Mouse (Mus musculus): Measurements from ENCODE around the gene Gm34653. TPM values are rescaled to one million over a fixed set of nuclear protein-coding genes. Genes with fewer than 3 reads are reported as not detected.
"Not testable (repeated sequence)": the region's sequence is repeated elsewhere in the genome, so short reads cannot be mapped to it uniquely, and the experiment has no call there.

Gm34653 gene
- polyA plus RNA-seq, 1 experiment from 2014 or later, result not detected

DNA sequence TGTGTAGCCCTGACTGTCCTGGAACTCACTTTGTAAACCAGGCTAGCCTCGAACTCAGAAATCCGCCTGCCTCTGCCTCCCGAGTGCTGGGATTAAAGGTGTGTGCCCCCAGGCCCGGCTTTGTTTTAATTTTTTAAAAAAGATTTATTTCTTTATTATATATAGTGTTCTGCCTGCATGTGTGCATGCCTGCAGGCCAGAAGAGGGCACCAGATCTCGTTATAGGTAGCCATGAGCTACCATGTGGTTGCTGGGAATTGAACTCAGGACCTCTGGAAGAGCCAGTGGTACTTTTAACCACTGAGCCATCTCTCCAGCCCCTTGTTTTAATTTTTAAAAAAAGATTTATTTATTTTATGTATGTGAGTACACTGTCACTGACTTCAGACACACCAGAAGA is 7.3 kb downstream of the Gm34653 start:
- H3K4me3 ChIP-seq (ENCODE audit: control insufficient read depth in 1 of 2, insufficient read depth in 1 of 2, low read depth in 1 of 2, low read length in 2 of 2); H3K9me3 ChIP-seq (ENCODE audit: control insufficient read depth, low read length); H3K4me1 ChIP-seq (ENCODE audit: control insufficient read depth in 2 of 2, insufficient read depth in 2 of 2, low read length in 2 of 2); H3K27ac ChIP-seq (replicated peaks in 1 of 2; ENCODE audit: control insufficient read depth in 1 of 2, insufficient read depth in 1 of 2, low read depth in 2 of 2, low read length in 2 of 2); ATAC-seq (ENCODE audit: insufficient number of reproducible peaks, insufficient read depth, low FRiP score, low read depth); H3K36me3 ChIP-seq (ENCODE audit: control insufficient read depth, insufficient read depth, low read length); H3K27me3 ChIP-seq (ENCODE audit: control insufficient read depth, insufficient read depth, low read length); H3K9ac ChIP-seq (ENCODE audit: low read length); H3K4me2 ChIP-seq (ENCODE audit: low read length): not testable (repeated sequence)
- 73% methylated on average over 5 of the region's 5 CpGs for WGBS

DNA sequence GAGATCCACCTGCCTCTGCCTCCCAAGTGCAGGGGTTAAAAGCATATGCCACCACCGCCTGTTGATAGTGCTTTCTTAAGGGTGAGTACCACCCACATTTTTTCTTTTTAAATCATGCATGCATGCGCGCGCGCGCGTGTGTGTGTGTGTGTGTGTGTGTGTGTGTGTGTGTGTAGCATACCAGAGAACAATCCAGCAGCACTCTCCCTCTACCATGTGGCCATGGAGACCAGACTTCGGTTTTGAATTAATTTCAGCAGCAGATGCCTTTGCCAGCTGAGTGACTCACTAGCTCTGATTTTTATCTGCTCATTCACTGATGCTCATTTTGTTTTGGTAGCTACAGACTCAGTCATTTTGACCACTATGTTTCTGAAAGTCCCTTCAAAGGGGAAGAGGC is 8.9 kb downstream of the Gm34653 start:
- ATAC-seq (ENCODE audit: insufficient number of reproducible peaks, insufficient read depth, low FRiP score, low read depth), result no peak
- H3K27me3 ChIP-seq (ENCODE audit: control insufficient read depth, insufficient read depth, low read length), result no peaks in the 10 kb centered on the region
- WGBS, result 91% methylated on average over 8 of the region's 8 CpGs

DNA sequence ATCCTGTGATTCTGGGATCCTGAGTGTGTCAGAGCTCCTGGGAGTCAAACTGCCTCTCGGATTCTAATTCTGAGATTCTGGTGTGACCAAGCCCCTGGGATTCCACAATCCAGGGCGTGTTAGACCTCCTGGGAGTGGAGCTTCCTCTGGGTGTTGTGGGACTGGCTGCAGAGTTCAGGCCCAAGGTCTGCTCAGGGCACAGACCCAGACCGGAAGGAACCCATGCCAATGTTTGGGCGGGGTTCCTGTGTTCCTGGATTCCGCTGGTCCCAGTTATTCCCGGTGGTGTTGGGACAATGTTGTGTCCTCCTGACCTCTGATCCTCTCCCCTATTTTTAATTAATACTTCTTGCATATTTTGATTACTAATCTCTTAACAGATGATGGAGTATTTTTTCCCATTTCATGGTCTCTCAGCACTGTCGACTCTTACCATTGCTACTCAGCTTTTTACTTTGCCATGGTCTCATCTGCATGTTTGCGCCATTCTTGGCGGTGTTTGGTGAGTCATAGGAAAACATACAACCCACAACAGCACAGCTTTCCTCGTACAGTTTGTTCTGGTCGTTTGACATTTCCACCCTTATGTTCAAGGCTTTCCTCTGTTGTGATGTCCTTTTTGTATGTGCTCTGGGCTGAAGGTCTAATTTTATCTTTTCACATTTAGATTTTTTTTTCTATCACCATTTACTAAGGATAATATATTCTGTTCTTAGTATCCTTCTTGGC is 10.6 kb downstream of the Gm34653 start:
- Histone ChIP-seq H3K36me3 (ENCODE audit: control insufficient read depth, insufficient read depth, low read length) (no peaks in the 10 kb centered on the region), H3K27ac (replicated peaks in 1 of 2; ENCODE audit: control insufficient read depth in 1 of 2, insufficient read depth in 1 of 2, low read depth in 2 of 2, low read length in 2 of 2) (no peak overlapping the region), H3K27me3 (ENCODE audit: control insufficient read depth, insufficient read depth, low read length) (no peaks in the 10 kb centered on the region), H3K9ac (ENCODE audit: low read length) (no peak overlapping the region), H3K4me1 (ENCODE audit: control insufficient read depth in 2 of 2, insufficient read depth in 2 of 2, low read length in 2 of 2) (no peaks in the 10 kb centered on the region), H3K9me3 (ENCODE audit: control insufficient read depth, low read length) (no peaks in the 10 kb centered on the region), H3K4me2 (ENCODE audit: low read length) (no peak overlapping the region), H3K4me3 (ENCODE audit: control insufficient read depth in 1 of 2, insufficient read depth in 1 of 2, low read depth in 1 of 2, low read length in 2 of 2) (no peak overlapping the region)
- 77% methylated on average over 11 of the region's 11 CpGs for WGBS
- ATAC-seq (ENCODE audit: insufficient number of reproducible peaks, insufficient read depth, low FRiP score, low read depth), result no peak

More for the DNA sequence above, 8.9 kb downstream of the Gm34653 start:
- H3K4me1 ChIP-seq (ENCODE audit: control insufficient read depth in 2 of 2, insufficient read depth in 2 of 2, low read length in 2 of 2), result no peaks in the 10 kb centered on the region
- no peak overlapping the region for H3K4me2 ChIP-seq (ENCODE audit: low read length)
- no peak overlapping the region for H3K27ac ChIP-seq (replicated peaks in 1 of 2; ENCODE audit: control insufficient read depth in 1 of 2, insufficient read depth in 1 of 2, low read depth in 2 of 2, low read length in 2 of 2)
- no peak overlapping the region for H3K4me3 ChIP-seq (ENCODE audit: control insufficient read depth in 1 of 2, insufficient read depth in 1 of 2, low read depth in 1 of 2, low read length in 2 of 2)
- no peaks in the 10 kb centered on the region for H3K36me3 ChIP-seq (ENCODE audit: control insufficient read depth, insufficient read depth, low read length)
- H3K9me3 ChIP-seq (ENCODE audit: control insufficient read depth, low read length), result no peaks in the 10 kb centered on the region
- H3K9ac ChIP-seq (ENCODE audit: low read length), result no peak overlapping the region

DNA sequence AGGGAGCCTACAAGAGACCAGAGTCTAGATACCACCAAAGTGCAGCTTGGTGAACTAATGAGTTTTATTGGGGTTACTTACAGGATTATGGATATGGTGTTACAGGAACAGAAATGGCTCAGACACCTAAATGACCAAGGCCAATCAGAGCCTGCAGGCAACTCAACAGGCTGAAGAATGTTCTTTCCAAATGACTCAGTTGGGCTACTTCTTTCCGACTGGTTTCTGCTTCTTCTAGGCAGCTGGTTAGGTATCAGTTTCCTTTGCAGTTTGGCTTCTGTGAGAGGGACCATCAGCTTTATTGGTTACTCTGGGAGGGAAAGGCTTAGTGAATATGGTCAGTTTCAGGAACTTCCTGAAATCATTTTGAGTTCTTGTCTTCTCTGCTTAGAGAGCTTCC is 14.9 kb downstream of the Gm34653 start:
- no peak overlapping the region for H3K9ac ChIP-seq (ENCODE audit: low read length)
- 89% methylated on average over 1 of the region's 1 CpGs for WGBS
- ATAC-seq (ENCODE audit: insufficient number of reproducible peaks, insufficient read depth, low FRiP score, low read depth), result no peak
- no peak overlapping the region for H3K4me2 ChIP-seq (ENCODE audit: low read length)
- no peaks in the 10 kb centered on the region for H3K9me3 ChIP-seq (ENCODE audit: control insufficient read depth, low read length)
- no peaks in the 10 kb centered on the region for H3K4me1 ChIP-seq (ENCODE audit: control insufficient read depth in 2 of 2, insufficient read depth in 2 of 2, low read length in 2 of 2)
- no peaks in the 10 kb centered on the region for H3K27me3 ChIP-seq (ENCODE audit: control insufficient read depth, insufficient read depth, low read length)
- peaks cover 27% of the 10 kb centered on the region for H3K36me3 ChIP-seq (ENCODE audit: control insufficient read depth, insufficient read depth, low read length)
- H3K4me3 ChIP-seq (ENCODE audit: control insufficient read depth in 1 of 2, insufficient read depth in 1 of 2, low read depth in 1 of 2, low read length in 2 of 2), result no peak overlapping the region
- H3K27ac ChIP-seq (replicated peaks in 1 of 2; ENCODE audit: control insufficient read depth in 1 of 2, insufficient read depth in 1 of 2, low read depth in 2 of 2, low read length in 2 of 2), result no peak overlapping the region

DNA sequence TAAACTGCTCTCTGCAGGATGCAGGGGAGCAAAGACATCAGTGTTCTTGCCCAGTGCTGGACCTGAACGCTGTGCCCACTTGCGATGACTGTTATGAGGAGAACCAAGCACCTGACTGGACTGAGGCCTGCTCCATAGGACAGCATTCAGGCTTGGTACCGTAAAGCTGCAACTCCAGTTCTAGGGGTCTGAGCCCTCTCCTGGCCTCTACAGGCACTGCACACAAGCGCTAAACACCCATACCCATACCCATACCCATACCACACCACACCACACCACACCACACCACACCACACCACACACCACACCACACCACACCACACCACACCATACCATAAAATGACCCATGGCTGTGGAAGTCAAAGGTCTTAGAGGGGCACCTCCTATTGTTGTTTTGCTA is 22.5 kb downstream of the Gm34653 start:
- 87% methylated on average over 4 of the region's 4 CpGs for WGBS
- Histone ChIP-seq H3K4me1 (ENCODE audit: control insufficient read depth in 2 of 2, insufficient read depth in 2 of 2, low read length in 2 of 2) (no peaks in the 10 kb centered on the region), H3K27ac (replicated peaks in 1 of 2; ENCODE audit: control insufficient read depth in 1 of 2, insufficient read depth in 1 of 2, low read depth in 2 of 2, low read length in 2 of 2) (no peak overlapping the region), H3K9me3 (ENCODE audit: control insufficient read depth, low read length) (no peaks in the 10 kb centered on the region), H3K4me3 (ENCODE audit: control insufficient read depth in 1 of 2, insufficient read depth in 1 of 2, low read depth in 1 of 2, low read length in 2 of 2) (no peak overlapping the region), H3K36me3 (ENCODE audit: control insufficient read depth, insufficient read depth, low read length) (peaks cover 99% of the 10 kb centered on the region), H3K4me2 (ENCODE audit: low read length) (no peak overlapping the region), H3K9ac (ENCODE audit: low read length) (no peak overlapping the region), H3K27me3 (ENCODE audit: control insufficient read depth, insufficient read depth, low read length) (no peaks in the 10 kb centered on the region)
- ATAC-seq (ENCODE audit: insufficient number of reproducible peaks, insufficient read depth, low FRiP score, low read depth), result no peak

DNA sequence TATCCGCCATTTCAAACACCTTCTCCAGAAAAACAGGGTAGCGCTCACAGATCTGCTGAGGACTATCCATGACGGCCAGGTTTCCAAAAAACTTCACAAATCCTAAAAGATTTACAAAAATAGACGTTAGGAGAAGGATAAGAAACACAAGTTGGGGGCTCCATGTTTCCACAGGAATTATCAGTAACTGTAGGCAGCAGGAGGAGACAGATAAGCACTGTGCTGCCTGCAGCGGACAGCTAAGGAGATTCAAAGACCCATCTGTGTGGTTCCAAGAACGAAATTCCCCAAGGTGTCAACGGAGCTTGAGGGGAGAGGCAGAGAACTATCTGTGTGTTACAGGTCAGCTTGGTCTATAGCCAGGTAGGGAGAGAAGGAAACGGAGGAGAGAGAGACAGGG is 24.9 kb downstream of the Gm34653 start:
- H3K4me1 ChIP-seq (ENCODE audit: control insufficient read depth in 2 of 2, insufficient read depth in 2 of 2, low read length in 2 of 2), result no peaks in the 10 kb centered on the region
- ATAC-seq (ENCODE audit: insufficient number of reproducible peaks, insufficient read depth, low FRiP score, low read depth), result no peak
- H3K4me3 ChIP-seq (ENCODE audit: control insufficient read depth in 1 of 2, insufficient read depth in 1 of 2, low read depth in 1 of 2, low read length in 2 of 2), result no peak overlapping the region
- no peak overlapping the region for H3K27ac ChIP-seq (replicated peaks in 1 of 2; ENCODE audit: control insufficient read depth in 1 of 2, insufficient read depth in 1 of 2, low read depth in 2 of 2, low read length in 2 of 2)
- no peaks in the 10 kb centered on the region for H3K9me3 ChIP-seq (ENCODE audit: control insufficient read depth, low read length)
- 78% methylated on average over 8 of the region's 8 CpGs for WGBS
- H3K9ac ChIP-seq (ENCODE audit: low read length), result no peak overlapping the region
- peaks cover 91% of the 10 kb centered on the region for H3K36me3 ChIP-seq (ENCODE audit: control insufficient read depth, insufficient read depth, low read length)
- no peaks in the 10 kb centered on the region for H3K27me3 ChIP-seq (ENCODE audit: control insufficient read depth, insufficient read depth, low read length)
- H3K4me2 ChIP-seq (ENCODE audit: low read length), result no peak overlapping the region

DNA sequence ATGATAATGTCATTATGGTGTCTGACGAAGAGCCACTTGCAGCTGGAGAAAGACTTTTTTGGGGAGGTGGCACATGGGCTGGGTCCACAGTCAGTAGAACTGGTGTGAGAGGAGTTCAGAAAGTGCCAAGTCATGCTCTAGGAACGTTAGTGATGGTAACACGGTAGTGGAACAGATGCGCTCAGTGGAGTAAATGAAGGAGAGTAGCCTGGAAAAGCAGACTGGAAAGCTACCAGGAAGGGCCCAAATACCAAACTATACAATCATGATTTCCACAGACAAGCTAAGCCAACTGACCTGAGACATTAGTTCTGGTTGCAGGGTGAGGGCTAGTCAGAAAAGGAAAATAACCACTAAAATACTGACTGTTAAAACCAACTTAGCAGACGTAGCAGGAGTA is 36.9 kb downstream of the Gm34653 start:
- ATAC-seq (ENCODE audit: insufficient number of reproducible peaks, insufficient read depth, low FRiP score, low read depth), result no peak
- no peaks in the 10 kb centered on the region for H3K9me3 ChIP-seq (ENCODE audit: control insufficient read depth, low read length)
- peak overlapping the region in 1 of 2 experiments; percentile 83; a peak in 2 of 4 replicates for H3K4me3 ChIP-seq (ENCODE audit: control insufficient read depth in 1 of 2, insufficient read depth in 1 of 2, low read depth in 1 of 2, low read length in 2 of 2)
- 32% methylated on average over 5 of the region's 5 CpGs for WGBS
- H3K4me1 ChIP-seq (ENCODE audit: control insufficient read depth in 2 of 2, insufficient read depth in 2 of 2, low read length in 2 of 2), result peaks cover 5 to 17% of the 10 kb centered on the region in 2 experiments
- H3K9ac ChIP-seq (ENCODE audit: low read length), result peak overlapping the region; percentile 93
- H3K4me2 ChIP-seq (ENCODE audit: low read length), result peak overlapping the region; percentile 71
- H3K36me3 ChIP-seq (ENCODE audit: control insufficient read depth, insufficient read depth, low read length), result peaks cover 14% of the 10 kb centered on the region
- H3K27ac ChIP-seq (replicated peaks in 1 of 2; ENCODE audit: control insufficient read depth in 1 of 2, insufficient read depth in 1 of 2, low read depth in 2 of 2, low read length in 2 of 2), result no peak overlapping the region
- no peaks in the 10 kb centered on the region for H3K27me3 ChIP-seq (ENCODE audit: control insufficient read depth, insufficient read depth, low read length)
